Mouse (Mus musculus): ENCODE results near the gene Cacng8.

Gene Cacng8

DNA sequence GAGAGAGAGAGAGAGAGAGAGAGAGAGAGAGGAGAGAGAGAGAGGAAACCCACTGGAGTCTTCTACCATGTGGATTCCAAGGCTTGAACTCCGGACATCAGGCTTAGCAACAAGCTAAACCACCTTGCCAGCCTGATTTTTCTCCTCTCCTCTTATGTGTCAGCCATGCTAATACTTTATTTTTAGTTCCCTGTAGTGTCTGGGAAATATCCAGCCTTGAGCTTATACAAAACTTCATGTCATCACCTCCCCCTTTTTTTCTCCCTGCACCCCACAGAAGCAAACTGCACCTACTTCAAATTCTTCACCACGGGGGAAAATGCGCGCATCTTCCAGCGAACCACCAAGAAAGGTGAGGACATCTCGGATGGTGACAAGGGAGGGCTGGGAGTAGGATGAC is 39.7 kb downstream of the Cacng8 start:
- in situ Hi-C loops (cut with MboI, MseI): no loop called here

DNA sequence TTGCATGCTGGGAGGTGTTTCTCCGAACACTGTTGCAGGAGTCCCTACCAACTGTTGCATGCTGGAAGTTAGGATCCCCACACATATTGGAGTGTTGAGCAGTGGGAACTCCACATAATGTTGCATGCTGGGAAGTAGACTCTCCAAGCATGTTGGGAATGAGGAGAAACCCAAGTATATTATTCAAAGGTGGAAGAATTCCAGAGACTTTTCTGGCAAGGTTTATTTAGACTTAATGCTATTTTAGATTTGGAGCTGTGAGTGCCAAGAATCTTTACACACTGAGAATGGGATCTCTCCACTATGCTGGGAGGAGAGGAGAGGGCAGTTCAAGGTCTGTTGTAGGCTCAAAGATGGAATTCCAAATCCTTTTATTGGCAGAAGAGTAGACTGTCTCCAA is 41.6 kb downstream of the Cacng8 start:
- in situ Hi-C loops (cut with MboI, MseI): no loop called here

DNA sequence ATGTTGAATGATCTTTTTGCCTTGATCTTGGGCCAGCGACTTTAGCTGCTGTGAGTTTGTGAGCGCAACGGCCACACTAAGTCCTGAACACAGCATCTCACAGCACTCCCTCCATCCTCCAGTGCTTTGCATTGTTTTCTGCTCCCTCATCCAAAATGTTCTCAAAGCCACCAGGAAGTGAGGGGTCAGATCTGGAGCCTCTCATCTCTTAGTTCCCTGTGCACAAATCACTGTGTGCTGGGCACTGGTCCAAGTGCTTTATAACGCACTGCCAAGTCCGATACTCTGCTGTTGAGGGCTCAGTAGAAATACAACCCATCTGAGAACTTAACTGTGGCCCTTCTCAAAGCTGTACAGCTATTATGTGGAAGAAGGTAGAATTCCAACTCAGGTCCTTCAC is 47.5 kb downstream of the Cacng8 start:
- in situ Hi-C loops (cut with MboI, MseI): no loop called here

DNA sequence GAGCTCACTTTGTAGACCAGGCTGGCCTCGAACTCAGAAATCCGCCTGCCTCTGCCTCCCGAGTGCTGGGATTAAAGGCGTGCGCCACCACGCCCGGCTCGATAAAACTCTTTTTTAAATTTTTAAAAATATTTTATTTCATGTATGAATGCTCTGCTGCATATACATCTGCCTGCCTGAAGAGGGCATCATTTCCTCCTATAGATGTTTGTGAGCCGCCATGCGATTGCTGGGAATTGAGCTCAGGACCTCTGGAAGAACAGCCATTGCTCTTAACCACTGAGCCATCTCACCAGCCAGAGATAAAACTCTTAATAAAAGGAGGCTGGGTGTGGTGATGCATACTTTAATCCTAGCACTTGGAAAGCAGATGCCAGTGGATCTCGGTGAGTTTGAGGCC is 49.5 kb downstream of the Cacng8 start:
- in situ Hi-C loops (cut with MboI, MseI): no loop called here

DNA sequence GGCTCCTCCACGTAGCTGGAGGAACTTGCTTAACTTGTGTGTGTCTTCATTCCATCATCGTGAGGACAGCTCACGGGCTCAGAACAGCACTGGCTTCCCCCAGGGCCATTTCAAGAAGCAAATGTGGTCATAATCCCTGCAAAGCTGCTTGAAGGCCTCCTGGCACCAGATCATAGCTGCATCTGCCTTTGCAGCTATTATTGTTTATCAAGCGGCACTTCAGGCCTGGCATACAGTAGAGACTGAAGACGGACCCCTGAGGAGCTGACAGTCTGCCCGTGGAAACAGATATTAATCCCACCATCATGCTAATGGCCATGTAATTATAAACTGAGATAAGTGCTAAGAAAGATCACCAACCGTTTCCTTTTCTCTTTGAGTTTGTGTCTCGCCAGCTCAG is 50.0 kb downstream of the Cacng8 start:
- in situ Hi-C loops (cut with MboI, MseI): no loop called here

DNA sequence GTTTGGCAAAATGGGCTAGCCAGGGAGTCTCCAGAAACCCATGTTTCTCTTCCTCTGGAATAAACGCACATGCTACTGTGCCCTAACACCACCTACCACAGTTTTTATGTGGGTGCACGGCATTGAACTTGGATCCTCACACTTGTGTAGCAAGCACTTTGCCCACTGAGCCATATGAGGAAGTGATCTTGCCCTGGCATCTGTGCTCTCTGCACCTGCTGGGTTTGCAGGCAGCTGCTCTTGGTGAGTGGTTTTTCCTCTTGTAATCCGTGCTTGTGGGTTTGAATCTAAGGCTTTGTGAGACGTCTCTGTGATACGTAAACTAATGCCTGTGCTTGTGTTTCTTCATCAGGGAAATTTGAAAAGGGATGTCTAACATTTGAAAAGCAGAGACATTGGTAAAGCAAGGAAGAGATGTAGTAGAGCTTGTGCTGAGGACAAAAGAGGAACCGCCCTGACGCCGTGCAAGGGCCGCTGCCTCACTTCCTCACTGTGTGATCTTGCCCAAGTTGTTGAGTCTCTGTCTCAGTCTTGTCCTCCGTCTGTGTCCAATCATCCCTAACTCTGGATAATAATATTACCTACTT is 52.1 kb downstream of the Cacng8 start:
- in situ Hi-C loops (cut with MboI, MseI): no loop called here

DNA sequence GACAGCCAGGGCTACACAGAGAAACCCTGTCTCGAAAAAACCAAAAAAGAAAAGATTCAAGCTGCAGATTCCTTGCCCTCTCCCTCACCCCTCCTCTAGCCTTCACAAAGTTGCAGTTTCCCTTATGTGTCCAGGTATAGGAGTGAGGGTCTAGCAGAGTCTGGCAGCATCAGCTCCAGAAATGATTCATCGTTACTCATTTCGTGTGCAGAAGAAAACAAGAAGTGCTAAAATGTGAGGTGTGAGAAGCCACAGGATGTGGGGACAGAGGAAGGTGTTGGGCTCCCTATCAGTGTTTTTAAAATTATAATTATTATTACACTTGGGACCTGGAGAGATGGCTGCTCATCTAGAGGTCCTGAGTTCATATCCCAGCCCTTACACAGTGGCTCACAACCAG is 54.2 kb downstream of the Cacng8 start:
- in situ Hi-C loops (cut with MboI, MseI): no loop called here

DNA sequence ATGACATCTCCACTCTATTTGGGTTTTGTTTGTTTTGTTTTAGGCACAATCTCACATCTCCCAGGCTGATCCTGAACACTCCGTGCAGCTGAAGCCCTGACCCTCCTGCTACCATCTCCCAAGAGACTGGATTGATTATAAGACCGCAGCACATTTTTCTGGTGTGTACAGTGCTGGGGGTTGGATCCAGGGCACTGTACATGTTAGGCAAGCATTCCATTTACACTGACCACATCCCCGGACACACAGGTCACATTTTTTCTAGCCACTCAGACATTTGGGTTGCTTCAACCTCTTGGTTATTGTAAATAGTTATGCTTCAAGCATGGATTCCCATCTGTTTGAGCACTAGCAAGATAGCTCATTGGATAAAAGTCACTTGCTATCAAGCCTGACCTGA is 56.1 kb downstream of the Cacng8 start:
- in situ Hi-C loops (cut with MboI, MseI): no loop called here

DNA sequence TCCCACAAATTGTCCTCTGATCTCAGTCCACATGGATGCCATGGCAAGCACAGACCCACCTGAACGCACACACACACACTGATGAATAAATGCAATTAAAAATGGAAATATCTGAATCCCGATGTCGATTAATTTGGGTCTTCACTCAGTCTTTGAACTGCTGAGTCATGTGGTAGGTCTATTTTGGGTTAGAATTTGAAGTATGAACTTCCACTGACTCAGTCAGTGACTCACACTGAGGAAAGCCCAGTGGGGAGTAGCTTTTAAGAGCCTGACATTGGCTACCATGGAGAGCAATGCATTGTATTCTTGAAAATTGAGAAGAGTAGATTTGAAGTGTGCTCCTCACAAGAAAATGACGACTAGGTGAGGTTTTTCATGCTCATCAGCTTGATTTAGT is 56.5 kb downstream of the Cacng8 start:
- in situ Hi-C loops (cut with MboI, MseI): no loop called here

DNA sequence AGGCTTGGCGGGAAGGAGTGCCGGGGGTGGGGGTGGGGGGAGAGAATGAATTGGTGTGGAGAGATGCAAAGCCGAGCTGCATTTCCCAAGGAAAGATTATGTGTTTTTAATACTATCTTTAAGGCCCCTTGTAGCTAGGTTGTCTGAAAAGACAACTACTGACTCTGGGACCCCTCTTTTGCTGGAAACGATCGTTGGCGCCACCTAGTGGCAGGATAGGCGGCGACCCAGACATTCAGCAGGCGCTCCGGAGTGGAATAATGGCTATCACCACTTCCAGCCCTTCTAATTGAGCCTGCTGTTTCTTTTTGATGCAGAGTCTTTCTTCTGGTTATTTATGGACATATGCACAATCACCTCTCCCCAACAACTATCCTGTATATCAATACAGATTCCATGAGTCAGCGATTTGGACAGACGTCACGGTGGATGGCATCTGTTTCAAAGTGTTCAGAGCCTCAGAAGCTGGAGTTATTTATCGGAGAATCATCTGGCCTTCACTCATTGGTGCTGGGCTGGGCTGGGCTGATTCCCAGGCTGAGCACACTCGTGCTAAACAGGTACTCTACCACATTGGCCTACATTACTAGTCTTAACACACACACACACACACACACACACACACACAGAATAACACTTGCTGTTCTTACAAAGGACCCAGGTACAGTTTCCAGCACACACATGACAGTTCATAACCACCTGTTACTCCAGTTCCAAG is 58.4 kb downstream of the Cacng8 start:
- in situ Hi-C loops (cut with MboI, MseI): no loop called here

DNA sequence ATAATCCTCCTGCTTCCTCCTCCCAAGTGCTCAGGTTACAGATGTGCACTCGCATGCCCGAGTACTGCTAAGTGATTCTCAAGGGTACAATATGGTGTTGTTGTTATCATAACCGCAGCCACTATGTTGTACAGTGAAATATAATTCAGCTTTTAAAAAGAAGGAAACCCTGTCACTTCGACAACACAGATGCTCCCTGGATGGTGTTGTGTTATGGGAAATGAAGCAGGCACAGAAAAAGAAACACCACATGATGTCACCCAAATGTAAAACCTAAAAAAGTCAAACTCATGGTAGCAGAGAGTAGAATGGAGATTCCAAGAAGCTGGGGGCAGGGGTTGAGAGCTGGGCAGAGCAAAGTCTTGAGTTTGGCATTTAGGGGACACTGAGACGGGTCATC is 60.2 kb downstream of the Cacng8 start:
- in situ Hi-C loops (cut with MboI, MseI): no loop called here

DNA sequence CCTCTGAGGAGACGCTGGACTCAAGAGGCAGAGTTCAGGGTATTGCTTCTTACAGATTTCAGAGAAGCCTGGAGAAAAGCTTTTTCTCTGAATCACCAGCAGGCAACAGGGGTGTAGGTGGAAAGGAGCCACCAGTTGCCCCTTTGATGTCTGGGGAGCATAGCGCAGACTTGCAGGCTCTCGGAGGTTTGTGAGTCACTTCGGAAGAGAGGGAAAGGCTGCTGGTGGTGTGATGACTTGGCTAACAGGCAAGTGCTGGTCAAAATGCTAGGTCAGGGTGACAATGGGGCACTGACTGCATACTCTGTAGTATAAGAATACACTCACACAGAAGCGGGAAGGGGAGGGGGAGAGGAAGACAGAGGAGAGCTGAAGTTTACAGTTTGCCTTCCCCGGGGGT is 60.7 kb downstream of the Cacng8 start:
- in situ Hi-C loops (cut with MboI, MseI): no loop called here

DNA sequence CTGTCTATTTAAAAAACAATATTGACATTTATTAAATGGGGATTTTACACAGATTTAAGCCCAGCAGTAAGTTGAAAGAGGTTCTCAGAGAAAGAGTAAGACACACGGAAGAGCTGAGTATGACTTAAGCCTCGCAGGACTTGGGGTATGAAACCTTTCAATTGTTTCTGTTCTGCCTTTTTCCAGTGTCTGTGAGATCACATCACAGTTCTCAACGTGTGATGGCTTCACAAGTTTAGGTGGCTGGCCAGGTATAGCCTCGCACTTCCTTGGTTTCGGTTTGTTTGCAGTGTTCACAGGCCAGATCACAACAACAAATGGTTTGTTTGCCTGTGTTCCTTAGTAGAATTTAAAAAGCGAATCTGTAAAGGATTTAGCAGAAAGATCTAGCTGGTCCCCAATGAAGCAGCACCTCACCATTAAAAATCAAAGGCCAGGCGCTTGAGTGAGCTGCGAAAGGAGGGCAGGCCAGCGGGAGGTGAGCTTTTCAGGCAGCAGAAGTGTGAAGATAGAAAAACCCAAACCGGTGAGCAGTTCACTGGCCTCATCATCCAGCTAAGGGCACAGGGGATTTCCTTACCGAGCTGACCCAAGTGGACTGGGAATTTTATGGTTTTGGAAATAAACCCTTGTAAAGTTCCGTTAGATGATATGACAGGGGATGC is 62.5 kb downstream of the Cacng8 start:
- in situ Hi-C loops (cut with MboI, MseI): no loop called here

DNA sequence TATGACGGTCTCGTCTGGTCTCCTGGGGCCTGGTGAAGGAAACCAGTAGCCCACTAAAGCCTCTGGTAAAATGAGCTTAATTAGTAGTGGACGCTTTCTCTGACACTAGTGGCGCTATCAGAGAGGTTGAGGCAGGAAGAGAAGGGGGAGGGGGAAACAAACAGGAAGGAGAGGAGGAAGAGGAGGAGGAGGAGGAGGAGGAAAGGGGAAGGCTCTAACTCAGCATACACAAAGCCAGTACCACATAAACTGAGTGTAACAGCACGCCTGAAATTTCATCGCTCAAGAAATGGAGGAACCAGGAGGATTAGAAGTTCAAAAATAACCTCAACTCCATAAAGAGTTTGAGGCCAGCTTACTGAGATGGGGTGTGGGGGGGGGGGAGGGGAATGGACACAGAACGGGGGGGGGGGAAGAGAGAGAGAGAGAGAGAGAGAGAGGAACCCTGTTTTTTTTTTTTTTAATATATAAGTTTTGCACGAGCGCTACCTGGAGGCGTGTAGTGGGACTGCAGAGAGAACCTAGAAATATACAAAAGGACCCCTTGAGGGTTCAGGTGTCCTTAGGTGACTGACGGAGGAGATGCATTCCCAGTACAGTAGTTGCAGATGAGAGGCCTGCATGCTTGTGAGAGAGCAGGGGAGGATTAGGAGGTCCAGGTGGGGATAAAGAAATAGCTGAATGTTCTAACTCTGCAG is 63.2 kb downstream of the Cacng8 start:
- in situ Hi-C loops (cut with MboI, MseI): no loop called here

DNA sequence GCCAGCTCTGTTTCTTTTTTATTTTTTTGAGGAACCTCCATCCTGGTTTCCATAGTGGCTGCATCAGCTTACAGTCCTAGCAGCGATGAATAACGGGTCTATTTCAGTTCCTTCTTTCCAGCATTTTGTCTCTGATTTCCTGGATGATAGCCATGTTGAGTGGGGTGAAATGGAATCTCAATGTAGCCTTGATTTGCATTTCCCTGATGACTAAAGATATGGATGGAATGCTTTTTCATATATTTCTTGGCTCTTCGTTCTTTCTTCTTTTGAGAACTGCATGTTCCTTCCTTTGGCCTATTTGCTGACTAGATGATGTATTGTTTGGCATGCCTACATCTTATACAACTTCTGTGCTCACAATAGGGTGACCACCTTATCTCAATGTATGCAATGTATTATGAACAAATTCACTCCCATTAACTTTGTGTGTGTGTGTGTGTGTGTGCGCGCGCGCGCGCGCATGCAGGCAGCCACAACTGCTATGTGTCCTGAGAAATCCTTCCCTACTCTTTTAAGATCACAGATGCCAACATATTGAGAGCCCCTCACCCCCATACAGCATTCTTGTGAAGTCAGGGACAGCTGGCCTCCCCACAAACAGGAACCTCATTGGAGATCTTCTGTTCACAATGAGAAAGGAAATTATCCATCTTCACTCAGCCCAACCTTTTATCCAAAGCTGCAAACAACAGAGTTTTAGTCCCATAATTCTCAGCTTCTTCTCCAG is 66.8 kb downstream of the Cacng8 start:
- in situ Hi-C loops (cut with MboI, MseI): loop anchor here (5.0 kb wide), 1 partner anchor 235 kb away; no protein-coding TSS in a partner anchor

DNA sequence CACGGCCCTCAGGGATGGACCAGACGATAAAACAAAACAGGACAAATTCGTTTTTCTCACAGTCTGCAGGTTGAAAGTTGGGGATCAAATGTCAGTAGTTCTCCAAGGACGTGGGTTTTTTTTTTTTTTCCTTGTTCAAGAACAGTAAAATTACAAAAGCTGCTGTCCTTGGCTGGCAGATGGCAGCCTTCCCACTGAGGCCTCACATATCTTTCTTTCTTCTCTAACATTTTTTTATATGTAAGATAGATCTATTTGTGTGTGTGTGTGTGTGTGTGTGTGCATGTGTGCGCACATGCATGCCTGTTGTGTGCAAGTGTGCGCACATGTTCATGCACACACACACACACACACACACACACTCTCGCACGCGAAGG is 67.3 kb downstream of the Cacng8 start:
- in situ Hi-C loops (cut with MboI, MseI): loop anchor here (5.0 kb wide), 1 partner anchor 236 kb away; no protein-coding TSS in a partner anchor

DNA sequence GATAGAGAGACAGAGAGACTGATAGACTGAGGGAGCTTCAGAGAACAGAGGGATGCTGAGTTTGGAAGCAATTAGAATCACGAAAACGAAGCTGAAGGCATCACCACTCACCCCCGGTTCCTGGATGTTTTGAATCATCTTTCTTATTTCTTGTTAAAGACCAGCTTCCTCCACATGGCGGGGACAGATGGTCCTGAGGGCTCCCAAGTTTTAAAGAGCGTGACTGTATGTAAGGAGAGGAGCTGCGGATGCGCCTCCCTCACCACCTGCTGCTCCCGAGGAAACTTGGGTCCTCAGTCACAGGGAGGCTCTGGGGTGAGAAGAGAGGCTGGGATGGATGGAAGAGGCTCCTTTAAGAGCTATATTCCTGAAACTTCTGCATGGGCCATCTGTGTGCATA is 69.8 kb downstream of the Cacng8 start:
- in situ Hi-C loops (cut with MboI, MseI): no loop called here

DNA sequence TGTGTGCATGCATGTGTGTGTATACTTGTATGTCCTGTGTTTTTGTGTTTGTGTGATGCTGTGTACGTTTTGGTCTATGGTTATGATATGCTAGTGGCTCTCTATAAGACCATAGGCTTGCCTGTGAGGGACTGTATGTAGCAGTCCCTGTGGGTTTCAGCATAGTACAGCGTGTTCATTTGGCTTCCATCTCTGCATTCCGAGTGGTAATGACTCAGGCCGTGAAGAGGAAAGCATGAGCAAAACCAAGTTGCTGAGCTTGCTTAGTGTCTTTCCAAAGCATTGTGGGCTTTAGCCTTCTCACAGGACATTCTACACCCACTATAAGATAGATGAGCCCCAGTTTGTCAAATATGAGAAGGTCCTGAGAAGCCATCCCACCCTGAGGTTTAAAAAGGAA is 72.8 kb downstream of the Cacng8 start:
- in situ Hi-C loops (cut with MboI, MseI): no loop called here

All from T-helper 2 cell (primary cell).